Mouse (Mus musculus): ENCODE measurements around the gene Tmem25. TPM values are rescaled to one million over a fixed set of nuclear protein-coding genes. Genes with fewer than 3 reads are reported as not detected.

Gene Tmem25
- polyA plus RNA-seq, 1 experiment from 2014 or later = 2.7 TPM

DNA sequence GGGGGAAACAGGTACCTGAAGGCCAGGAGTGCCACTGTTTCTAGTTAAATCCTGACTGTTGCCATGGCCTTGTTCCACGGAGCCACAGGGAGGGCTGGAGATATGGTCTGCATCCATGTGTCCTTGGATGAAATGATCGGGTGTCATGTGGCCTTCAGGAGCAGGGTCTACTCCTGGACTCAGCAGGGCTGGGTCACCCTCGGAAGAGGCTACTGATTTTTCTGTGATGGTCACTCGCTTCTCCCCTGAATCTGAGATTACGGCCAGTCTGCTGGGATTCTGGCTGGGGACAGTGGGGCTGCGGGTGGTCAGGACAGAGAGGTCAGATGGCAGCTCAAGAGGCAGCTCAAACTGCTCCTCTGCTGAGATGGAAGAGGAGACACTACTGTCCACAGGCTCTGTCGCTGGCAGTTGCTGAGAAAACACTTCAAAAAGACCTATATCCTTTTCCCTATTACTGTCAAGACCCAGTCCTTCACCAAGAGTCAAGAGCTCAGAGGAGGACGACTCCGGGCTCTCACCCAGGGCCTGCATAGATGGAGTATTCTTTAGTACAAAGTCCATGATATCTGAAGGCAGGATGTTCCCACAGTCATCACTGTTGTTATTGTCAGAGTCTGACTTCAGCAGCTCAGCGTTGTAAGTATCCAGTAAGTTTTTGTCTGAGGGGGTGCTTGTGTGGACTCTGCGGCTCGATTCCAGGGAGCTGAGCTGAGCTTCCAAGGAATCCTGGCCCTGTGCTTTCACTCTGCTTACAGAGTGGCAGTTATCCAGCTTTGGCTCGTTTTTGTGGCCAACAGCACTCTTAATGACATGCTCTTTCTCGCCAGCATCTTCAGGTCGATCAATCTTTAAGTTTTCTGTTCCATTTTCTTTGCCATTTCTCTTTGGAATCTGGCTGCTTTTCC lies 21.1 kb upstream of the Tmem25 start:
- WGBS = 93% methylated on average over 15 of the region's 15 CpGs
- H3K4me2 ChIP-seq (ENCODE audit: low read depth, severe bottlenecking) = no peak overlapping the region
- peaks cover 47% of the 10 kb centered on the region for H3K36me3 ChIP-seq (ENCODE audit: control insufficient read depth, insufficient read depth, low read length)
- no peaks in the 10 kb centered on the region for H3K9me3 ChIP-seq (ENCODE audit: control insufficient read depth, low read length)
- DNase-seq (ENCODE audit: low spot score) (no peak), ATAC-seq (ENCODE audit: insufficient number of reproducible peaks, low FRiP score, low TSS enrichment, low read depth) (no peak)
- H3K27me3 ChIP-seq (ENCODE audit: control insufficient read depth, insufficient read depth, low read length) = no peaks in the 10 kb centered on the region
- no peak overlapping the region for H3K27ac ChIP-seq (replicated peaks; ENCODE audit: low read depth, low read length)
- no peak overlapping the region for H3K9ac ChIP-seq (ENCODE audit: low read length)
- no peaks in the 10 kb centered on the region for H3K4me1 ChIP-seq (ENCODE audit: control insufficient read depth, insufficient read depth, low read length)
- H3K4me3 ChIP-seq (ENCODE audit: low read depth, low read length) = no peak overlapping the region

DNA sequence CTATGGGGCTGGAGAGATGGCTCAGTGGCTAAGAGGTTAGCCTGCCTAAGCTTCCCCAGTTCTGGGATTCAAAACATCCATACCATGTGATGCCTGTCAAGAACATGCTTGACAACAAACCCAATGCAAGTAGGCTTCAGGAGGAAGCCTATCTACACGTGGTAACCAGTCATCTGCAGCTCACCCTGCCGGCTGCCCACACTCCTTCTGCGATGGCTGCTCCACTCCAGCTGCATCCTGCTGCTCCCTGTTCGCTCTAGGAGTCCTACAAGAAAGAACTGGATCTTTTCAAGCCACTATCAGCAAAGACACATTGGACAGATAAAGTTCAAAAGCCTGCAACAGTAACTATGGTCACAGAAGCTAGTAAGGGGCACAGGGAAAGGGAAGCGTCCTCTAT lies 18.4 kb upstream of the Tmem25 start:
- H3K9me3 ChIP-seq (ENCODE audit: control insufficient read depth, low read length) = no peaks in the 10 kb centered on the region
- no peaks in the 10 kb centered on the region for H3K27me3 ChIP-seq (ENCODE audit: control insufficient read depth, insufficient read depth, low read length)
- no peak overlapping the region for H3K27ac ChIP-seq (replicated peaks; ENCODE audit: low read depth, low read length)
- no peak overlapping the region for H3K9ac ChIP-seq (ENCODE audit: low read length)
- 88% methylated on average over 5 of the region's 5 CpGs for WGBS
- peaks cover 50% of the 10 kb centered on the region for H3K36me3 ChIP-seq (ENCODE audit: control insufficient read depth, insufficient read depth, low read length)
- no peak overlapping the region for H3K4me2 ChIP-seq (ENCODE audit: low read depth, severe bottlenecking)
- no peaks in the 10 kb centered on the region for H3K4me1 ChIP-seq (ENCODE audit: control insufficient read depth, insufficient read depth, low read length)
- DNase-seq (ENCODE audit: low spot score) = no peak
- H3K4me3 ChIP-seq (ENCODE audit: low read depth, low read length) = no peak overlapping the region
- ATAC-seq (ENCODE audit: insufficient number of reproducible peaks, low FRiP score, low TSS enrichment, low read depth) = no peak

DNA sequence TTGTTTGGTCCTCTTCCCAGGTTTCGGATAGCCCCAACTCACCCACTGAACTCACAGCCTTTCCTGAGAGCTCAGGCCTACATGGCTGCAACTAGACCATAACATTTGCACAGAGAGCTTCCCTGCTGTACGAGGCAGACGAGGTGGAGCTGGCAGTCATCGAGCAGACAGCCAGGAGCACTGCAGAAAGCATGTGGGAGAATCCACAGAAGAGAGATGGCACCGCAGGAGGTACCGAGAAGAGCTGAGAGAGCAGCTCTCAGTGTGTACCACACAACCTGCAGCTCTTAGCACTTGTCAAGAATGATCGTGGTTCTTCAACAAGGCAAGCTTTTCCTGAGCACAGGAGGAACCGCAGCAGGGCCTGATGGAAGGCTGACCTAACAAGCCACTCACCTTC lies 15.1 kb upstream of the Tmem25 start:
- no peak for DNase-seq (ENCODE audit: low spot score)
- Histone ChIP-seq H3K9me3 (ENCODE audit: control insufficient read depth, low read length) (no peaks in the 10 kb centered on the region), H3K9ac (ENCODE audit: low read length) (no peak overlapping the region), H3K4me1 (ENCODE audit: control insufficient read depth, insufficient read depth, low read length) (no peaks in the 10 kb centered on the region), H3K4me3 (ENCODE audit: low read depth, low read length) (no peak overlapping the region), H3K27ac (replicated peaks; ENCODE audit: low read depth, low read length) (no peak overlapping the region), H3K36me3 (ENCODE audit: control insufficient read depth, insufficient read depth, low read length) (peaks cover 35% of the 10 kb centered on the region), H3K4me2 (ENCODE audit: low read depth, severe bottlenecking) (no peak overlapping the region), H3K27me3 (ENCODE audit: control insufficient read depth, insufficient read depth, low read length) (no peaks in the 10 kb centered on the region)
- ATAC-seq (ENCODE audit: insufficient number of reproducible peaks, low FRiP score, low TSS enrichment, low read depth) = no peak
- 94% methylated on average over 8 of the region's 8 CpGs for WGBS

DNA sequence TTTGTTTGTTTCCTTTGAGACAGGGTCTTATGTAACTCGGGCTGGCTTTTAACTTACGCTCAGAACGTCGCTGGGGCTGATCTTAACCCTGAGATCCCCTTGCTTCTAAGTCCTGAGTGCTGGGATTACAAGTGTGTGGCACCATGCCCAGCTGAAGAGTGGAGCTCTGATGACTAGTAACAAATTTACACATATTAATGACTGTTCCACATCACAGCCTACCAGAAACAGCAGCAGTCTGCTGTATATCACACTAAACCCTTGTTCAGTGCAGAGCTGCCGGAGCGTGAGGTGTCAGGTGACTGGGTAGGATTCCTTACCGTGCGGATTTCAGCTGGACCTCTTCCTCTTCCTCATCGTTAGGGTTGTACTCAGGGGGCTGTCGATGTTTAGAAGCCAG lies 11.2 kb upstream of the Tmem25 start:
- no peaks in the 10 kb centered on the region for H3K27me3 ChIP-seq (ENCODE audit: control insufficient read depth, insufficient read depth, low read length)
- peaks cover 36% of the 10 kb centered on the region for H3K36me3 ChIP-seq (ENCODE audit: control insufficient read depth, insufficient read depth, low read length)
- H3K9ac ChIP-seq (ENCODE audit: low read length) = no peak overlapping the region
- no peaks in the 10 kb centered on the region for H3K9me3 ChIP-seq (ENCODE audit: control insufficient read depth, low read length)
- 87% methylated on average over 10 of the region's 10 CpGs for WGBS
- no peak overlapping the region for H3K4me2 ChIP-seq (ENCODE audit: low read depth, severe bottlenecking)
- ATAC-seq (ENCODE audit: insufficient number of reproducible peaks, low FRiP score, low TSS enrichment, low read depth) (no peak), DNase-seq (ENCODE audit: low spot score) (no peak)
- no peak overlapping the region for H3K27ac ChIP-seq (replicated peaks; ENCODE audit: low read depth, low read length)
- H3K4me1 ChIP-seq (ENCODE audit: control insufficient read depth, insufficient read depth, low read length) = no peaks in the 10 kb centered on the region
- no peak overlapping the region for H3K4me3 ChIP-seq (ENCODE audit: low read depth, low read length)

DNA sequence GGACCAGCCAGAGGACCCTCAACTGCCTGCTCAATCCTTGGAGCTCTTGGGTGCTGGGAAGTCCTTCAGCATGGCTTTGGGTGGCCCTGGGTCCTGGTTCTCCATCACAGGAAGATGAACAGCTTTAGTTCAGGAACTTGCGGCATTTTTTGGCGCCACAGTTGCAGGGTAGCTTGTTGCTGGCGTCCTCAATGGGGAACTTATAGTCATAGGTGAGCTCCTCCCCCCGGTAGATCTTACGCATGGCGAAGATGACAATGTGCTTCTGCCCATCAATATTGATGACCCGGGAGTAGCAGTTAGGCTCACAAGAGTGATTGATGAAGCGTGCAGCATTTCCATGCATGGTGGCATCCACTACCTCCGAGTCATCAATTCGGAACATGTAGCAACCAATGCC lies 8.7 kb upstream of the Tmem25 start:
- no peak overlapping the region for H3K27ac ChIP-seq (replicated peaks; ENCODE audit: low read depth, low read length)
- H3K27me3 ChIP-seq (ENCODE audit: control insufficient read depth, insufficient read depth, low read length) = no peaks in the 10 kb centered on the region
- ATAC-seq (ENCODE audit: insufficient number of reproducible peaks, low FRiP score, low TSS enrichment, low read depth) (no peak), DNase-seq (ENCODE audit: low spot score) (no peak)
- H3K36me3 ChIP-seq (ENCODE audit: control insufficient read depth, insufficient read depth, low read length) = peaks cover 29% of the 10 kb centered on the region
- H3K4me1 ChIP-seq (ENCODE audit: control insufficient read depth, insufficient read depth, low read length) = no peaks in the 10 kb centered on the region
- H3K9ac ChIP-seq (ENCODE audit: low read length) = no peak overlapping the region
- no peak overlapping the region for H3K4me3 ChIP-seq (ENCODE audit: low read depth, low read length)
- 93% methylated on average over 10 of the region's 10 CpGs for WGBS
- H3K9me3 ChIP-seq (ENCODE audit: control insufficient read depth, low read length) = no peaks in the 10 kb centered on the region
- no peak overlapping the region for H3K4me2 ChIP-seq (ENCODE audit: low read depth, severe bottlenecking)

DNA sequence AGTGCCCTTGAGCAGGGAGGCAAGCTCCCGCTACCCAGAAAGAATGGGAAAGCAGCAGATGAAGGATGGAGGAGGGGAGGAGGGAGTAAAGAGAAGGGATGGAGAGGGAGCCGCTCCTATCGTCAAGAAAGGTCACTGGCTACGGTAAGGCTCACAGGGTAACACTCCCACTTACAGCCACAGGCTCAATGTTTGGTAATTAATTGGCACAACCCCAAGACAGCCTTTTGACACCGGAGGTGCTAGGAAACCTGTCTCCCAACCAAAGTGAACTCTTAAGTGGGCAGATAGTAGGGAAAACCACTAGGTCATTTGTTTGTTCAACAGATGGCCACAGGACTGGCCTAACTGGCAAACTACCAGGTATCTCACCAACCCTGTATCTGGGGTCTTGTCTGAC lies 8.0 kb upstream of the Tmem25 start:
- no peaks in the 10 kb centered on the region for H3K4me1 ChIP-seq (ENCODE audit: control insufficient read depth, insufficient read depth, low read length)
- no peaks in the 10 kb centered on the region for H3K9me3 ChIP-seq (ENCODE audit: control insufficient read depth, low read length)
- H3K27ac ChIP-seq (replicated peaks; ENCODE audit: low read depth, low read length) = no peak overlapping the region
- H3K4me2 ChIP-seq (ENCODE audit: low read depth, severe bottlenecking) = no peak overlapping the region
- DNase-seq (ENCODE audit: low spot score) (no peak), ATAC-seq (ENCODE audit: insufficient number of reproducible peaks, low FRiP score, low TSS enrichment, low read depth) (no peak)
- no peak overlapping the region for H3K9ac ChIP-seq (ENCODE audit: low read length)
- WGBS = 64% methylated on average over 5 of the region's 5 CpGs
- H3K4me3 ChIP-seq (ENCODE audit: low read depth, low read length) = no peak overlapping the region
- peaks cover 27% of the 10 kb centered on the region for H3K36me3 ChIP-seq (ENCODE audit: control insufficient read depth, insufficient read depth, low read length)
- no peaks in the 10 kb centered on the region for H3K27me3 ChIP-seq (ENCODE audit: control insufficient read depth, insufficient read depth, low read length)

DNA sequence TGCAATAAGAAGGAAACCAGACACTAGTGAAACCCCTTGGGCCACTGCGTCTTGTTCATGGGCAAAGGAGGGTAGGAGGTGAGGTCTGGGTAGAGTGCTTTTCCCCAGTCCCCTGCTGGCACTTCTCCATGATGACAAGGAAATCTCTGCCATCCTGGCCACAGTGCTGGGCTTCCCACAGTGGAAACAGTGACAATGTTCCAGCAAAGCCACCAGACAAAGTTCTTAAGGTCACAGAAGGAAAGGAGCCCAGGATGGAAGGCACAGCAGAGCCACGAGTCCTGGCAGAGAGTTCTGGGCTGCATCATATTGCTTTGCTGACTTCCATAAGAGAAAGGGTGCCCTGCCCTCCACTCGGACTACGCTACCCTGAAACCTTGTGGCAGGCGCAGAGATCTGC lies 6.4 kb upstream of the Tmem25 start:
- ATAC-seq (ENCODE audit: insufficient number of reproducible peaks, low FRiP score, low TSS enrichment, low read depth) (no peak), DNase-seq (ENCODE audit: low spot score) (no peak)
- H3K9me3 ChIP-seq (ENCODE audit: control insufficient read depth, low read length) = no peaks in the 10 kb centered on the region
- H3K27me3 ChIP-seq (ENCODE audit: control insufficient read depth, insufficient read depth, low read length) = no peaks in the 10 kb centered on the region
- no peak overlapping the region for H3K4me2 ChIP-seq (ENCODE audit: low read depth, severe bottlenecking)
- H3K27ac ChIP-seq (replicated peaks; ENCODE audit: low read depth, low read length) = no peak overlapping the region
- H3K4me1 ChIP-seq (ENCODE audit: control insufficient read depth, insufficient read depth, low read length) = no peaks in the 10 kb centered on the region
- H3K4me3 ChIP-seq (ENCODE audit: low read depth, low read length) = no peak overlapping the region
- H3K9ac ChIP-seq (ENCODE audit: low read length) = no peak overlapping the region
- peaks cover 27% of the 10 kb centered on the region for H3K36me3 ChIP-seq (ENCODE audit: control insufficient read depth, insufficient read depth, low read length)
- 92% methylated on average over 5 of the region's 5 CpGs for WGBS

DNA sequence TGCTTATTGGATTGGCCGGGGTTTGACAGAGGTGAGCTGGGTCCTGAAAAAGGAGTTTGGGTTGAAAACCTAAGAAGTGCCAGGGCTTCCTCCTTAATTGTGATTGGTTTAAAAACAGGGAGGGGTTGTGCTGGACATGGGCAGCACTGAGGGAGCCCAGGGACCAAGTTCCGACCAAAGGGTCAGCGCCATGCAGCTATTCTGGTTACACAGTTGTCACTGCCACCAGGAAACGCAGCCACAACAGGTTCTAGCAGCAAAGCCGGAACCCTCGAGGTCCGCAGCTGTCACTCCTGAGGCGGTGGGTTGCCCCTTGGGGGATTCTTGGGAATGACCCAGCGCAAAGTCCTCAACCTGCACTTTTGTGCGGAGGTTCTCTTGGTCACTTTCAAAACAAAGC lies 5.6 kb upstream of the Tmem25 start:
- DNase-seq (ENCODE audit: low spot score) = no peak
- H3K9ac ChIP-seq (ENCODE audit: low read length) = no peak overlapping the region
- H3K9me3 ChIP-seq (ENCODE audit: control insufficient read depth, low read length) = no peaks in the 10 kb centered on the region

More for the DNA sequence above, 5.6 kb upstream of the Tmem25 start:
- Histone ChIP-seq H3K36me3 (ENCODE audit: control insufficient read depth, insufficient read depth, low read length) (peaks cover 20% of the 10 kb centered on the region), H3K4me2 (ENCODE audit: low read depth, severe bottlenecking) (no peak overlapping the region), H3K27ac (replicated peaks; ENCODE audit: low read depth, low read length) (no peak overlapping the region), H3K4me1 (ENCODE audit: control insufficient read depth, insufficient read depth, low read length) (no peaks in the 10 kb centered on the region), H3K27me3 (ENCODE audit: control insufficient read depth, insufficient read depth, low read length) (no peaks in the 10 kb centered on the region), H3K4me3 (ENCODE audit: low read depth, low read length) (no peak overlapping the region)
- ATAC-seq (ENCODE audit: insufficient number of reproducible peaks, low FRiP score, low TSS enrichment, low read depth) = no peak
- WGBS = 94% methylated on average over 10 of the region's 10 CpGs

Data from limb, embryonic 11.5 days (tissue).